Mouse (Mus musculus) liver, embryonic 15.5 days (tissue): ENCODE measurements around the gene Tbcd. TPM values are rescaled to one million over a fixed set of nuclear protein-coding genes. Genes with fewer than 3 reads are reported as not detected.

ENCODE experiments used
- ATAC-seq: fragments of 200-750 bp; cut with Nextera tagmentation; 2 replicates; pipeline ENCODE4 v1.8.0; 2017; ENCODE audit warnings: moderate number of reproducible peaks, mild to moderate bottlenecking, moderate library complexity; ENCODE audit not compliant: insufficient read depth
- H3K27ac ChIP-seq: fragments of 300-500 bp; sonication (generic); replicated peaks from 2 replicates; pipeline ENCODE4 v1.5.1; 2015; ENCODE audit warnings: mild to moderate bottlenecking, inconsistent platforms
- H3K27me3 ChIP-seq: fragments of 300-500 bp; sonication (generic); 2 replicates; pipeline ENCODE4 v1.6.1; 2015; ENCODE audit warnings: mild to moderate bottlenecking, inconsistent platforms
- H3K36me3 ChIP-seq: fragments of 300-500 bp; sonication (generic); replicated peaks from 2 replicates; pipeline ENCODE4 v1.6.1; 2015; ENCODE audit warnings: moderate library complexity, mild to moderate bottlenecking, inconsistent platforms
- H3K4me1 ChIP-seq: fragments of 300-500 bp; sonication (generic); replicated peaks from 2 replicates; pipeline ENCODE4 v1.6.1; 2015; ENCODE audit warnings: inconsistent platforms
- H3K4me2 ChIP-seq: fragments of 300-500 bp; sonication (generic); 2 replicates; pipeline ENCODE4 v1.6.1; 2015; ENCODE audit warnings: moderate library complexity, mild to moderate bottlenecking, inconsistent platforms
- H3K4me3 ChIP-seq: fragments of 300-500 bp; sonication (generic); replicated peaks from 2 replicates; pipeline ENCODE4 v1.5.1; 2015; ENCODE audit warnings: mild to moderate bottlenecking, inconsistent platforms
- H3K9ac ChIP-seq: fragments of 300-500 bp; sonication (generic); 2 replicates; pipeline ENCODE4 v1.6.1; 2015; ENCODE audit warnings: moderate library complexity, mild to moderate bottlenecking, inconsistent platforms
- H3K9me3 ChIP-seq: fragments of 300-500 bp; sonication (generic); replicated peaks from 2 replicates; pipeline ENCODE4 v1.6.1; 2016; ENCODE audit warnings: inconsistent platforms
- WGBS: fragments of 180-500 bp; shearing (Covaris S2); methylation state at CpG from one replicate; pipeline ENCODE4 v1.1.7; 2015; ENCODE audit warnings: mixed read lengths; ENCODE audit not compliant: insufficient replicate concordance; 5-methylcytosine and 5-hydroxymethylcytosine counted together
- polyA plus RNA-seq: library from polyadenylated mRNA; unstranded; fragments of >200 nt; fragmentation: Nextera tagmentation; extraction: Ambion mirVana; gene quantifications from 2 replicates; pipeline ENCODE4 v1.2.1, GENCODE M21; 2015

Tbcd gene
- polyA plus RNA-seq, 1 experiment from 2014 or later, result 20.2 TPM

DNA sequence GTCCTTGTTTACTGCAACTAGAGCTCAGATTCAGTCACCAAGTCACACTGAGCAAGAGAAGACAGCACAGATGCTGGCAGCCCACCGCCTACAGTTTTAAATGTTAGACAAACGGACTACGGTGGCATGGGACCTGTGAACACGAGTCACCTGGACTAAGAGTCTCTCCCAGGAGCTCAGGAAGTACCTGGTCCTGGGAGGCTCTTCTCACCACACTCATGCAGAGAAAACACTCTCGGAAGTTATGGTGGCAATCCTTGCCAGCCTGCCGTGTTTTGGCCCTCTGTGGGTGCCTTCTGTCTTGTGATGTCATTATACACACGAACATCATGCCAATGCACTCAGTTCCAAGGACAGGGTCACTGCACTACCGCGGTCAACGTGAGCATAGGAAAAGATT, 184.9 kb downstream of the Tbcd start:
- no peak for ATAC-seq
- Histone ChIP-seq H3K27ac (no peak overlapping the region), H3K27me3 (no peaks in the 10 kb centered on the region), H3K4me1 (no peaks in the 10 kb centered on the region), H3K9me3 (no peaks in the 10 kb centered on the region), H3K36me3 (no peaks in the 10 kb centered on the region), H3K9ac (no peak overlapping the region), H3K4me3 (no peak overlapping the region), H3K4me2 (no peak overlapping the region)
- WGBS, result 73% methylated on average over 10 of the region's 10 CpGs

- no peak overlapping the region for H3K4me2 ChIP-seq
- H3K27me3 ChIP-seq, result no peaks in the 10 kb centered on the region
- H3K9ac ChIP-seq, result no peak overlapping the region
- no peaks in the 10 kb centered on the region for H3K36me3 ChIP-seq
- no peaks in the 10 kb centered on the region for H3K4me1 ChIP-seq
- no peaks in the 10 kb centered on the region for H3K9me3 ChIP-seq
- WGBS, result 67% methylated on average over 2 of the region's 2 CpGs
- no peak overlapping the region for H3K4me3 ChIP-seq
- no peak overlapping the region for H3K27ac ChIP-seq
- no peak for ATAC-seq
Observed at GRCm38 (mm10) chr11:121641501-121642145, 189.9 kb downstream of the Tbcd start.

- no peak overlapping the region for H3K9ac ChIP-seq
- no peaks in the 10 kb centered on the region for H3K4me1 ChIP-seq
- 76% methylated on average over 6 of the region's 6 CpGs for WGBS
- no peak for ATAC-seq
- no peak overlapping the region for H3K4me2 ChIP-seq
- H3K36me3 ChIP-seq, result no peaks in the 10 kb centered on the region
- no peaks in the 10 kb centered on the region for H3K9me3 ChIP-seq
- H3K4me3 ChIP-seq, result no peak overlapping the region
- H3K27ac ChIP-seq, result no peak overlapping the region
- H3K27me3 ChIP-seq, result no peaks in the 10 kb centered on the region
Observed at GRCm38 (mm10) chr11:121645394-121645793, 193.6 kb downstream of the Tbcd start.

- Histone ChIP-seq H3K4me3 (no peak overlapping the region), H3K27me3 (no peaks in the 10 kb centered on the region), H3K27ac (no peak overlapping the region), H3K9ac (no peak overlapping the region), H3K9me3 (no peaks in the 10 kb centered on the region), H3K4me2 (no peak overlapping the region), H3K36me3 (no peaks in the 10 kb centered on the region), H3K4me1 (no peaks in the 10 kb centered on the region)
- WGBS, result 70% methylated on average over 9 of the region's 9 CpGs
- no peak for ATAC-seq
Observed at GRCm38 (mm10) chr11:121647321-121647720, 195.6 kb downstream of the Tbcd start.

GRCm38 (mm10) chr11:121648166-121648565, 196.4 kb downstream of the Tbcd start:
- H3K27me3 ChIP-seq, result no peaks in the 10 kb centered on the region
- H3K4me2 ChIP-seq, result no peak overlapping the region
- H3K9ac ChIP-seq, result no peak overlapping the region
- no peak overlapping the region for H3K4me3 ChIP-seq
- H3K9me3 ChIP-seq, result no peaks in the 10 kb centered on the region
- H3K4me1 ChIP-seq, result no peaks in the 10 kb centered on the region
- no peak overlapping the region for H3K27ac ChIP-seq
- ATAC-seq, result no peak
- no peaks in the 10 kb centered on the region for H3K36me3 ChIP-seq
- 74% methylated on average over 5 of the region's 5 CpGs for WGBS

DNA sequence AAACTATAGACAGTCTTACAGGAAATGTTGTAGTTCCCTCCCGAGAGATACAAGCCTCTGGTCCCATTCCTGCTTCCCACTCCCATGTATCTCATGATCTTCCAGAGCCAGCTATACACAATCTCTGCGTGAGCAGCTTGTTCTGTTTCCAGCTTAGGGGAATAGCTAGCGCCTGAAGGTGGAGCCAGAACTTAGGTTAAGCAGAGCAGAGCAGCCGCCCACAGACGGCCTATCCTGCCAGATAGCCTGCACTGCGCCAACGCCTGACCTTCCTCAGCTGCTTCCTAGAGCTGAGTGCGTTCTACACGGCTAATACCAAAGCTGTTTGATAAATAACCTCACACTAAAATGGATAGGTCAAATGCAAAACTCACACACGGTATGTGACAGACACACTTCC, 198.2 kb downstream of the Tbcd start:
- no peak for ATAC-seq
- WGBS, result 66% methylated on average over 10 of the region's 10 CpGs
- no peak overlapping the region for H3K4me3 ChIP-seq

DNA sequence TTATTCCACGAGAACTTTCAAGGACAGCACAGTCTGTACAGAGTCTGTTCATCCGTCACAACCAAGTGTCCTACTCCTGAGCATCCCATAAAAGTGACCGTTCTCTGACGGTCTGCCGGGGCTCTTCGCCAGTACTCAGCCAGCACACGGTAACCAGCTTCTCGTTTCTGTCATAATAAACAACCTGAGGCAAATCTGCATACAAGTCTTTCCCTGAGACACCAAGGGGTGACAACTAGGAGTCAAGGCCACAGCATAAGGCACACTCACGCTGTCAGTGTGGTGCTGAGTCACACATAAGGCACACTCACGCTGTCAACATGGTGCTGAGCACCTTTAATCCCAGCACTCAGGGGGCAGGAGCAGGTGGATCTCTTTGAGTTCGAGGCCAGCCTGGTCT, 198.9 kb downstream of the Tbcd start:
- no peak overlapping the region for H3K4me2 ChIP-seq
- H3K36me3 ChIP-seq, result no peaks in the 10 kb centered on the region
- no peak for ATAC-seq
- no peak overlapping the region for H3K9ac ChIP-seq
- 72% methylated on average over 11 of the region's 11 CpGs for WGBS
- peaks cover 7% of the 10 kb centered on the region; the same call in 1 of the 2 replicates for H3K4me1 ChIP-seq
- H3K27me3 ChIP-seq, result no peaks in the 10 kb centered on the region
- H3K4me3 ChIP-seq, result no peak overlapping the region
- H3K9me3 ChIP-seq, result no peaks in the 10 kb centered on the region
- no peak overlapping the region for H3K27ac ChIP-seq

More for the DNA sequence above, 198.2 kb downstream of the Tbcd start:
- H3K27me3 ChIP-seq, result no peaks in the 10 kb centered on the region
- no peaks in the 10 kb centered on the region for H3K36me3 ChIP-seq
- H3K4me1 ChIP-seq, result no peaks in the 10 kb centered on the region
- no peak overlapping the region for H3K9ac ChIP-seq
- no peak overlapping the region for H3K27ac ChIP-seq
- no peaks in the 10 kb centered on the region for H3K9me3 ChIP-seq
- no peak overlapping the region for H3K4me2 ChIP-seq

DNA sequence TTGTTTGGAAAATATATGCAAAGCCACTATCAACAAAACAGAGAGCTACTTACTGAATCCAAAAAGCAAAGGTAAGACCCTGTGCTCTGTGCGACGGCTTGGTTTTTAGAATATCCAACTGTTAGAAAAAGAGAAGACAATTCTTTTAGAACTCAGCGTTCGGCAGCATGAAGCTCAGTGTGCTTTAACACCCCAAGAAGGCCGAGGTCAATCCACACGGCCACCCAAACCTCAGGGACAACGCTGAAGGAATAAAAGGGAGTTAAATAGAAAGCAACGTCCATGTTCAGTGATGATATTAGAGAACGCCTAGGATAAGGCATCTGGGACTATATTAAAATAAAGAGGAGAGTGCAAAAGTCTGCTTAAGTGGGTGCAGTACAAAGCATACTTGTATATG, 199.8 kb downstream of the Tbcd start:
- WGBS, result 76% methylated on average over 9 of the region's 9 CpGs
- no peaks in the 10 kb centered on the region for H3K9me3 ChIP-seq
- H3K4me1 ChIP-seq, result peaks cover 13% of the 10 kb centered on the region; the same call in 1 of the 2 replicates
- no peak overlapping the region for H3K27ac ChIP-seq
- no peak overlapping the region for H3K4me3 ChIP-seq
- H3K27me3 ChIP-seq, result no peaks in the 10 kb centered on the region
- H3K4me2 ChIP-seq, result no peak overlapping the region
- ATAC-seq, result no peak
- no peaks in the 10 kb centered on the region for H3K36me3 ChIP-seq
- H3K9ac ChIP-seq, result no peak overlapping the region

- no peak for ATAC-seq
- Histone ChIP-seq H3K27me3 (no peaks in the 10 kb centered on the region), H3K27ac (no peak overlapping the region), H3K9me3 (no peaks in the 10 kb centered on the region), H3K4me1 (peaks cover 13% of the 10 kb centered on the region; the same call in 1 of the 2 replicates), H3K4me2 (no peak overlapping the region), H3K9ac (no peak overlapping the region), H3K36me3 (no peaks in the 10 kb centered on the region), H3K4me3 (no peak overlapping the region)
- WGBS, result 73% methylated on average over 5 of the region's 5 CpGs
Observed at GRCm38 (mm10) chr11:121651983-121652382, 200.2 kb downstream of the Tbcd start.

DNA sequence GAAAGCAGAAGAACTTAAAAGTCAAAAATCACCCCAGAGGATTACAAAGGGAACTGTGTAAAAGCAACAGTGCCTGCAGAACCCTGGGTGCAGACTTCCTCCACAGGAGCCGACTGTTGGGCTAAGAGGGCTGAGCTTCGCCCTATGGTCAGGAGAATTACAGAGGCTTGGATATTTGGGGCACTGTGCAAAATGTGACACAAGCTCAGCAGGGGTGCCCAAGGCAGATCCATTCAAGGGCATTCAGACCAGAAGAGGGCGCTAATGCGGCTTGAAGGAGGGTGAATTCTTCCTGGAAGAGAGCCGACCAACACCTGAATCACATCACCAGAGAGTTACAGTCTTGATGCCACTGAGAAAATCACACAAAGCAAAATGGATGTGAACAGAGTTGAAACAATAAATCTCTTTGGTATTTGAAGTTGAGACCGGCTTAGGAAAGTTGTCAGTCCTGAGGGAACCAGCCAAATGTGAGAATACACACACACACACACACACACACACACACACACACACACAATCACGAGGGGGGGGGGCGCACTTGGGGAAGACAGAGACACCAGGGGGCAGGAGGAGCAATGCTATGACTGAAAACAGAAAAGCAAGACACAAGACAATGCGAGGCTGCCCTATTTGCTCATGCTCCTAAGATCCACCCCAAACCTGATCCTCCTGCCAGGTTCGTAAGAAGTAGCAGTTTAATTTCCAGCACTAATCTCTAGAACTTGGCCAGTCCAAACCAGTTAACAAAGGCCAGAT, 201.0 kb downstream of the Tbcd start:
- Histone ChIP-seq H3K36me3 (no peaks in the 10 kb centered on the region), H3K9ac (no peak overlapping the region), H3K9me3 (no peaks in the 10 kb centered on the region), H3K4me2 (no peak overlapping the region), H3K4me1 (peaks cover 13% of the 10 kb centered on the region; the same call in 1 of the 2 replicates), H3K27ac (no peak overlapping the region), H3K4me3 (no peak overlapping the region), H3K27me3 (no peaks in the 10 kb centered on the region)
- ATAC-seq, result no peak
- WGBS, result 43% methylated on average over 10 of the region's 10 CpGs

DNA sequence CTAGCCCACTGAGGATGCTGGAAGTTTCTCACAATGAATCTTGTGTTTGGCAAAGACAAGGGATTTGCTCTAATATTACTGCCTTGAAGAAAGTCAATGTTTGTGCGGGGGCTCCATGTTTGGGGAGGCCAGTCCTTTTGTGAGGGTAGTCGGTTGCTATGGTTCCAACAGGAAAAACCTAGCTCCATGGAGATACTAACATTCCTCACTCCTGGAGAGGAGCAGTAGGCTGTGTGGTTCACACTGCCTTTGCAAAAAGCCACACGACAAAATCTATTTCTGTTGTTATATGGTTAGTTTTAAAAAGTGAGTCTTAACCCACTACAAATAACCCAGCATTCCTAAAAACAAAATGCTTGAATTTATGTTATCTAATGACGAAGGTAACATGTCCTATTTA, 201.9 kb downstream of the Tbcd start:
- no peak for ATAC-seq
- H3K4me3 ChIP-seq, result no peak overlapping the region
- H3K9ac ChIP-seq, result no peak overlapping the region
- no peak overlapping the region for H3K4me2 ChIP-seq
- peaks cover 13% of the 10 kb centered on the region; the same call in 1 of the 2 replicates for H3K4me1 ChIP-seq
- no peak overlapping the region for H3K27ac ChIP-seq
- 76% methylated on average over 4 of the region's 4 CpGs for WGBS
- no peaks in the 10 kb centered on the region for H3K36me3 ChIP-seq
- no peaks in the 10 kb centered on the region for H3K27me3 ChIP-seq
- H3K9me3 ChIP-seq, result no peaks in the 10 kb centered on the region
